Mouse (Mus musculus) fibroblast of lung, adult 2 months (primary cell): ENCODE results near the gene Zmynd10.
"Not testable (repeated sequence)": the region's sequence is repeated elsewhere in the genome, so short reads cannot be mapped to it uniquely, and the experiment has no call there.

Source experiments
- DNase-seq: peaks from one replicate; pipeline ENCODE4 v3.0.0-alpha.2; 2011; ENCODE audit warnings: low read depth

Gene Zmynd10

DNA sequence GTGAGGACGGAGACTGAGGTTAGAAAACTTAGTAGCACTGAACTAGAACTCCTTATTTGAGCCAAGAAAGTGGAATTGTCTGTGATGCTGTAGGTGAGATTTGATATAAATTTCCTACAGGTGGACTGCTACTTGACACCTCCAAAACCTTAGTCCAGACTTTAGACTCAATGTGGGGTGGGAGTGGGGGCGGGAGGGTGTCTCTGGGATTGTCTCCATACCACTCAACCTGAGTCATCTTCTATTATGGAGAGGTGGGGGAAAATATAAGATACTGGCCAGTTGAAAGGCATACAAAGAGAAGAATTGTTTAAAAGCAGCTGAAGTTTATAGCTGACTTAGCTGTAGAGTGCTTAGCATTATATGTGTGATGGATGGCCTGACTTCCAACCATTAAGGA, 8.6 kb downstream of the Zmynd10 start:
- DNase-seq, result no peak

DNA sequence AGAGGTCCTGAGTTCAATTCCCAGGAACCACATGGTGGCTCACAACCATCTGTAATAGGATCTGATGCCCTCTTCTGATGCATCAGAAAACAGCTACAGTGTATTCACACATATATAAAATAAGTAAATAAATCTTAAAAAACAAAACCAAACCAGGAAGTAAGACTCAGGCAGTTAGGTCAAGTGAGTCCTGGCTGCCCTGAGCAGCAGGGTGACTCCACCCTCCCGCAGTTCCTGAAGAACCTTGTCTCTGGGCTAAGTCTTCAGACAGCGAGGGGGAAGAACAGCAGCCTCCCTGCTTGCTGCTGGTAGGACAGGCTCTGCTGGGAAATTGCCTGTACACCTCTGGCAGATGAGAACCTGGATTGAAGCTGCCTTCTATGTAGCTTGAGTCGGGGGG, 9.2 kb downstream of the Zmynd10 start:
- no peak for DNase-seq

DNA sequence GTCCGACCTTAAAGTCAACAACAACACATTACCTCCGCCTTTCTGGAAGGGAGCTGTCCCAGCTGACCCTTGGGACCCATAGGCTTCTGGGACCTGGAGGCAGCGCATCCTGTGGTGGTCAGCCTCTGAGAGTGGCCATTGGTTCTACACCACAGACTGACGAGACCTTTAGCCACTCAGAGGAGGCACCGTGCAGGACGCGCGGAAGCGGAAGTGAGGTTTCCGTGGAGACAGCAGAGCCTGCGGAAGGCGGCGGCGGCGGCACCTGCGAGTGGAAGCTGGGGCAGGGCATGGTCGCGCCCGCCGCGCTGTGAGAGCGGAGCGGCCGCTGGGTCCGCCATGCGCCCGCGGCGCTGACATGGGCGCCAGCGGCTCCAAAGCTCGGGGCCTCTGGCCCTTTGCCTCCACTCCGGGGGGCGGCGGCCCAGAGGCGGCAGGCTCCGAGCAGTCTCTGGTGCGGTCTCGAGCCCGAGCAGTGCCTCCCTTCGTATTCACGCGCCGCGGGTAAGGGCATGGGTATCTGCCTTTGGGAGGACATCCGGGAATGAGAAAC, 16.0 kb downstream of the Zmynd10 start, which contains the start of gene Tusc2:
Gene Tusc2 (plus strand): TSS at position 227 of the 553 bp plus-strand sequence.
- DNase-seq, result peak; percentile 90

GRCm38 (mm10) chr9:107565556-107565955, 18.5 kb downstream of the Zmynd10 start:
- DNase-seq, result not testable (repeated sequence)

DNA sequence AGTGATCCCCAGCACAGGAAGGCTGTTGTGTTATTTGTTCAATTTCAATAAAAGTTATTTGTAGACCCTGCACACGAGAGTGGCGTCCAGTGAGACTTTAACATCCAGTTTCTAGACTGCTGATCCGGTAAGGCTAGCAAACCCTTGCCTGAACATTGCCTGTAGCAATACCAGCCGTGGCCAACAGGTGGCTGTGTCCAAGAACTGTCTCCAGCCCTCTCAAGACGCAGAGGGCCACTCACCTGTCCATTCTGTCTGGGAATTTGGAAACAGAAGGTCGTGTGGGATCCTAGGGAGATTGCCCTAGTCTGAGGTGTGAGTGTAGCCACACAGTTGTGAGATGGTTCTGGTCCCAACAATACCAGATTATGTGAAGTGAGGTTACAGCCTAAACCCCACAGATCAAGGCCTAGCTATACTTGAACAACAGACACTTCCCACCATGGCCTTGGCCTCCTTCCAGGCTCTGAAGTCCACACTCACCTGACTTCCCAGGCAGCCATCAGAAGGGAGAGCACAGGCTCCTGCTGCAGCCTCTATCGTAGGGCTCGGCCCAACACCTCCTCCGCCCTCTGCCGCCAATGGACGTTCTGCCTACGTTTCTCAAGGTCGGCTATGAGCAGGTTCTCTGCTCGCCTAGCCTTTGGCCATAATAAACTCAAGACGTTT, 19.1 kb downstream of the Zmynd10 start:
- no peak for DNase-seq

DNA sequence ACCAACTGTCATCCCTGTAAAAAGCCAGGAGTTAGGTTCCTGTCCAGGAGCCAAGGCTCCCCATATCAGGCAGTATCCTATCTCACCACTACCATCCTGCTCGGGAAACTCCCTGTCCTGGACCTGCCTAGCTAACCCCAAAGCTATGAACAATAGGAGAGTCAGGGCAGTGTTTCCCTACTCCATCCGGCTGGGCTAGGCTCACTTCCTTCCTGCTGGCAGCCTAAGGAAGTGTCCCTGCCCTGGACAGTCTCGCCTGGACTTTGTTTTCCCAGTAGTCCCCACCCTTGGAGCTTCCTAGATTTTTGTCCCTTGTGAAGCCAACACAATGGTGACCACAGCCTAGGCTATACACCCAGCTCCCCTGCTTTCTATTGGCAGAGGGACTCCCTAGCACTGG, 19.8 kb downstream of the Zmynd10 start:
- DNase-seq, result no peak

- no peak for DNase-seq
Measured at GRCm38 (mm10) chr9:107567702-107568319, 20.7 kb downstream of the Zmynd10 start, which contains the start of gene Hyal2. TSS of gene Hyal2 (plus strand) at chr9:107567945.

DNA sequence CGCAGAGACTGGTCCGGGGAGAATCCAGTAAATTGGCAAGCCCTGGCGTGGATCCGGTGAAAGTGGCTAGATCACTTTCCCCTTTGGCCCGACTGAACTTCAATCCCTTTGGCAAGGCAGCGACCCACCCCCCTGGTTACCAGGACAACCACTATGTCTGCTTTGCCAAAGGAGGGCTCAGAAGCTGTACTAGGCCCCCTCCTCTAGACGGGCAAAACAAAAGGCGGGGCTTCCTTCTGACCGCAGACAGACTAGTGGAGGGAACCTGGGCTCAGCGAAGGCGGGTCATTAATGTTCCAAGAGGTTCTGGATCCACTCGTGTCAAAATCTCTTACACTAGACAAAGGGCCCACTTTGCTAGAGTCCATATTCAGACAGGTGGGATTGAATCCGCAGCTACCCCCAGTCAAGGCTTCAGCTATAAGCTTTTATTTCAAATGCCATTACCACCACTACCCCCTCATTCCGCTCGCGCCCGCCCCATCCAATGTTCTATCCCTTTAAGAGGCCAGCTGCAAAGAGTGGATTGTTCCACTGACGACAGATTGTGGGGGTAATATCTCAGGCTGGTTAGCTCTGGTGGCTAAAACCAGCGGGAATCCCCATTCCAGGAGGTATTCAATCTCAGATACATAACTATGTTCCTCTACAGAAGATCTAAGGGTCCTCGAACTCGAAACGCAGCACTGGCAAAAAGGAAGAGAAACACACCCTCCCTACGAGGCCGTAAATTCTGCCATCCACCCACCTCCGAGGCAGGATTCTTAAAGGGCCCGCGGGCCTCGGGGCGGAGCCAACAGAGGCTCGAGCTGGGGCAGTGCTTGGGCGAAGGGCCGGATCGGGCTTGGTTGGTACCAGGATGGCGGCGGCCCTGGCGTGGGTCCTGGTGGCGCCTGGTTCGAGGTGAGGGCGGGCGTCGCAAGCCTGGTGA, 21.5 kb downstream of the Zmynd10 start:
- DNase-seq, result no peak

DNA sequence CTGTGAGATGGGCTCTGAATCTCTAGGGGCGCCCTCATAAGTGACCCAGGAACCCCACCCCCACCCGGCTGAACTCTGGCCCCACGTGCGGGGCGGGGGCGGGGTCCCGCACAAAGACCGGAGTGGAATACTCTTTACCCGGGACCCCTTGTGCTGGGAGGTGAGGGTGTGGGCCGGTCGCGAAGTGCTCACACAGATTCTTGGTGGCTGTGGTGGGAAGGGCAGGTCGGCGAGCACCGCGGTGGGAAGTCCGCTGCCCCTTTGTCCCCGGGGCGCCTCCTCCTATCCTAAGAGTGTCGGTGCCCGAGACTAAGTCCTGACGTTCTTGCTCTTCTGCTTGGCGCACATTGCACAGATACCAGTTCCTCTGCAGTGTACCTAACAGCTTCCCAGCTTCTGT, 22.2 kb downstream of the Zmynd10 start:
- DNase-seq, result no peak

GRCm38 (mm10) chr9:107570016-107570415, 22.9 kb downstream of the Zmynd10 start:
- DNase-seq, result no peak

DNA sequence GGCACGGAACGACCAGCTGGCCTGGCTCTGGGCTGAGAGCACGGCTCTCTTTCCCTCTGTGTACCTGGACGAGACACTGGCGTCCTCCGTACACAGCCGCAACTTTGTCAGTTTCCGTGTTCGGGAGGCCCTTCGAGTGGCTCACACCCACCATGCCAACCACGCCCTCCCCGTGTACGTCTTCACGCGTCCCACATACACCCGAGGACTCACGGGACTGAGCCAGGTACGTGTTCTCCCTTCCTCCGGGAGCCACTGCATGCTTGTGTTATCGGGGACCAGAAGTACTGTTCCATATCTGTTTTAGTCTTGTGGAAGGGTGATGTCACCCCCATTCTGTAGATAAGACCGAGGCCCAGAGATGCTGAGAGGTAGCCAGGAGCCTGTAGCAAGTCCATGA, 23.7 kb downstream of the Zmynd10 start:
- no peak for DNase-seq

DNA sequence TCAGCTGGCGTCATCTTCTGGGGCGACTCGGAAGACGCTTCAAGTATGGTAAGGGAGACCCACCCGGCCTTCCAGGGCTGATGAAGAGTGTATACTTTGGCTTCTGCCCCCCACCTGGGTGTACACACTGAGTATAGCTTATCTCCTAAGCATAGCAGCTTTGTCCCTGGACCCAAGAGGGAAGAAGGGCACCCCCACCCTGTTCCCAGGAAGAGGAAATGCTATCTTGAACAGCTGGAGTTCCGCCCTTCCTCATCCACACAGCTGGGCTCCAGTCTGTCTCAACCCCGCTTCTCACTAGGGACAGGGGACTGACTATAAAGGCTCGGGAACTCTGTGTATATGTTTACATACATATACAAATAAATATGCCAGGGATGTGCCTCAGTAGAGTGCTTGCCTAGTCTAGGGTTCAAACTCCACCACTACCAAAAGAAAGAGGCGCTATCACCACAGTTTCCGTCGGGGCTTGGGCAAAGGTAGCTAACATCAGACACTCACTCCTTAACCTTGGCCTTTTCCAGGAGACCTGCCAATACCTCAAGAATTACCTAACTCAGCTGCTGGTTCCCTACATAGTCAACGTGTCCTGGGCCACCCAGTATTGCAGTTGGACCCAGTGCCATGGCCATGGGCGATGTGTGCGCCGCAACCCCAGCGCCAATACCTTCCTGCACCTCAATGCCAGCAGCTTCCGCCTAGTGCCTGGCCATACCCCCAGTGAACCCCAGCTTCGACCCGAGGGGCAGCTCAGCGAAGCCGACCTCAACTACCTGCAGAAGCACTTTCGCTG, 24.6 kb downstream of the Zmynd10 start:
- DNase-seq, result no peak

DNA sequence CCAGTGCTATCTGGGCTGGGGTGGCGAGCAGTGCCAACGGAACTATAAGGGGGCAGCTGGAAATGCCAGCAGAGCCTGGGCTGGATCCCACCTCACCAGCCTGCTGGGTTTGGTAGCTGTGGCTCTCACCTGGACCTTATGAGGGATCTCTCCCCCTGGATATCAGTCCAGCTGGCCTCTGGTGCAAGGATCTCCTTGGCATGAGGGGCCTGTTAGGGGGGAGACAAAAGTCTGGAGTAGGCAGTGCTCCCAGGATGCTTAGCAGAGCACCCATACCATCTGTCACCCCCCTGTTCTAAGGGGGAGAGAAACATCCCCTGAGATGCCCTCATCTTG, 25.2 kb downstream of the Zmynd10 start:
- no peak for DNase-seq

- not testable (repeated sequence) for DNase-seq
Measured at GRCm38 (mm10) chr9:107573774-107574173, 26.7 kb downstream of the Zmynd10 start.

GRCm38 (mm10) chr9:107575579-107576356, 28.7 kb downstream of the Zmynd10 start:
- no peak for DNase-seq

DNA sequence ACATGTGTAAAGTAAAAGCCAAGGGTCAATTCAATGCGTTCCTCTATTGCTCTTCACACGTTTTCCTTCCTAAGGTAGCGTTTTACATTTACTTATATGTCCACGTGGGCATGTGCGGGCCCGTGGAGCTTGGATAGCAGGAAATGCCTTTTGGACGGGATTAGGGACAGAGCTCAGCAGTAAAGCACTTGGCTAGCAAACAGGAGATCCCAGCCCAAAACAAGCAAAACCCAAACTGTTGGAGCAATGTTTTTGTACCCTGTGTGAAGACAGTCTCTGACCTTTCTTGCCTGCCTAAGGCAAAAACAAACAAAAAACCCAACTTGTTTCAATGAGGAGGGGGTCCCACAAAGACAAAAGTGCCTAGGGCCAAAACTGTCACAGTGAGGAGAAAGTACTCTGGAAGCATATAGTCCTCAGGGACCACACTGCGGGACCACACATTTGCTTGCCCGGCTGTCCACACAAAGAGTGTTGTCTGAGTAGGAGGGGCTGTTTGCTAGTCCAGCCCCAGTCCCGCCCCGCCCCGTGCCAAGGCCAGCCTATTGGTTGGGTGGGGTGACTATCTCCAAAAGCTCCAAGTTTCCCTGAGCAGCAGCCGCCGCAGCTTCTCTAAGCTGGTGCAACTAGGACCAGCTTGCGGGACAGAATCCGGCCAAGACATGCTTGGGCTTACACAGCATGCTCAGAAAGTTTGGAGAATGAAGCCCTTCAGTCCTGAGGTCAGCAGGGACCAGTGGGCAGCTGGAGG, 29.4 kb downstream of the Zmynd10 start, which contains the start of gene Hyal1:
Gene Hyal1 (plus strand): TSS at position 571 of the 751 bp plus-strand sequence.
- peak; percentile 81 for DNase-seq

- no peak for DNase-seq
Measured at GRCm38 (mm10) chr9:107577871-107578270, 30.8 kb downstream of the Zmynd10 start.

DNA sequence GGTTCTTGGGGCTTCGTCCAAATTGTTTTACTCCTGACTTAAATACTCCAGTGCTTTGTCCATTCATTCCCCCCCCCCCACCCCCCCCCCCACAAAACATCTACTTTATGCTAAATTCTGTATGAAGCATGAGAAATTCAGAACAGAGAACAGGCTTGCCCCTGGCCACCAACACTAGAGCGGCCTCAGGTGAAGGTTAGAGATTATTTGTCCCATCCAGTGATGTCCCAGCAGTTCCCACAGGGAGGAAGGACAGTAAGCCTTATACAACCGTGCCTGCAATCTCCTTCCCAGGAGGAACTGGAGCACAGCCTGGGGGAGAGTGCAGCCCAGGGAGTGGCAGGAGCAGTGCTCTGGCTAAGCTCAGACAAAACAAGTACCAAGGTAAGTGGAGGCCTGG, 31.5 kb downstream of the Zmynd10 start, which contains the start of gene Naa80:
Gene Naa80 (plus strand): TSS at position 301 of the 400 bp plus-strand sequence.
- DNase-seq, result no peak

DNA sequence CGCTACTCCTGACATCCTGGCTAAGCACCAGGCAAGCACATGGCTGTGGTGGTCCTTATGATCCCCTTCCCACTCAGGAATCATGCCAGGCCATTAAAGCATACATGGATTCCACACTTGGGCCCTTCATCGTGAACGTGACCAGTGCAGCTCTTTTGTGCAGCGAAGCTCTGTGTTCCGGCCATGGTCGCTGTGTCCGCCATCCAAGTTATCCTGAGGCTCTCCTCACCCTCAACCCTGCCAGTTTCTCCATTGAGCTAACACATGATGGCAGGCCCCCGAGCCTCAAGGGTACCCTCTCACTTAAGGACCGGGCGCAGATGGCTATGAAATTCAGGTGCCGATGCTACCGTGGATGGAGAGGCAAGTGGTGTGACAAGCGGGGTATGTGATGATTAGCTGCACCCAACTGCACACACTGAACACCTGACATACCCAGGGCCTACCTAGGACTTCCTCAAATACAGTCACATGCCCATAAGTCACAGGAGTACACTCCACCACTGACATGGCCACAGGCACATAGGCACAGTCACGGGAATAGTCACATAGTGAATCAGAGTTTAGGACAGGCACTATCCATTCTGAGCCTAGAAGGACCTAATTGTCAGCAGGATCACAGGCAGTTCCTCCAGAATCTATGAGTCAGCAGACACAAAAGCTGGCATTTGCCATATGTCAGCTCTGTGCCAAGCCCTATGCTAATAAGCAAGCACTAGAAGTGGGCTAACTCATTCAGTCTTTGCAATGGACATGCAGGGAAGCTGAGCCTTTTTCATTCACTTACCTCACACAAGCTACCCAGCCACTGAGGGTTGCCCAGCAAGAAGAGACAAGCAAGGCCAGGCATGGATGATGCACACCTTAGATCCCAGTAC, 32.2 kb downstream of the Zmynd10 start:
- no peak for DNase-seq
